Mouse (Mus musculus) C2C12 (cell line): ENCODE data around the gene Plg.

ENCODE experiments used
- CEBPB ChIP-seq: IDR thresholded peaks from one replicate; pipeline ENCODE4 v1.6.1; 2011; ENCODE audit warnings: low read depth, mild to moderate bottlenecking, control low read depth, moderate library complexity
- CTCF ChIP-seq: IDR thresholded peaks from one replicate; pipeline ENCODE4 v1.5.1; 2011; ENCODE audit not compliant: control insufficient read depth, insufficient read depth, insufficient read length
- MAX ChIP-seq: IDR thresholded peaks from one replicate; pipeline ENCODE4 v1.6.1; 2011; ENCODE audit warnings: mild to moderate bottlenecking, control low read depth
- MYOD1 ChIP-seq: IDR thresholded peaks from one replicate; pipeline ENCODE4 v1.6.1; 2011; ENCODE audit warnings: low read depth; ENCODE audit not compliant: control insufficient read depth, insufficient read length
- MYOG ChIP-seq: IDR thresholded peaks from one replicate; pipeline ENCODE4 v1.6.1; 2011; ENCODE audit not compliant: control insufficient read depth, insufficient read length; ENCODE audit errors: extremely low read depth
- USF1 ChIP-seq: IDR thresholded peaks from one replicate; pipeline ENCODE4 v1.6.1; 2011; ENCODE audit warnings: low read depth, mild to moderate bottlenecking, control low read depth, moderate library complexity

DNA sequence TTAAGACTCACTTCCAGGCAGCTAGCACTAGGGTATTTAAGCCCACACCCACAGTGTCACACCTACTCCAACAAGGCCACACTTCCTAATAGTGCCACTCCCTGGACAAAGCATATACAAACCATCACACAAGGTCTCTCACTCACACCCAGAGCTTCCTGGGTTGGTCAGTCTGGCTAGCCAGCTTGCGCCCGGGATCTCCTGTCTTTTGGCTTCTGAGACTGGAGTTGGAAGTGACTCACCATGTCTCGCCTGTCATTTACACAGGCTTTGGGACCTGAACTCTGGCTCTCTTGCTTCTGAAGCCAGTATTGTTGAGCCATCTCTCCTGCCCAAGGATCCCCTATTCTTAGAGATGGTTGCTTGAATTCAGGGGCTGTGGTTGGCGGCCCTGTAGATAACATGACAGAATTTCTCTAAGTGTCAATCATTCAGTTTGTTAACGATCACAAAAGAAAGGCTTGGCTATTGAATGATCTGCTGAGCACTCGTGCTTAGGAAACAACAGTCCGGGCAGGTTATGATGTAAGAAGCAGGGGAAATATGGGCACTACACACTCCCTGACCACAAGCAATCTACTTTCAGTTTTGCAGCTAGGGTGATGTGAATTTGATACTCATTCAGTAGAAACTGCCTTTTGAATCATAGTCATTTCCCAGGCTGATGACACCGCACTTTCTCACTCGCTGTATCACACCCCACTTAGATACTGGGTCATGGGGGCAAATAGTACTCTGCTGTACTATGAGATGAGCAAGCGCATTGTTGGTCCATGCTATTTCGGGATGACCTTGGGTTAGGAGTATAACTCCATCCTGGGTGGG is 14.6 kb upstream of the Plg start:
- TF ChIP-seq USF1 (no peak), MYOD1 (no peak), MAX (no peak), CTCF (no peak), MYOG (no peak), CEBPB (peak; percentile 61)
